Mouse (Mus musculus): ENCODE measurements at regions not wholly inside any gene's neighbourhood (a gene's known extent, or its start where the extent isn't known, plus 50 kb on each side); places are given as distances from the start of the nearest gene placed in this dataset.
A peak's percentile ranks its signal among the peaks of the same experiment; 100 is the strongest.

GRCm38 (mm10) chr7:72609791-72610190 is 303.4 kb upstream of the Mctp2 start:
- H3K9me3 ChIP-seq, result no peaks in the 10 kb centered on the region
- H3K27me3 ChIP-seq (replicated peaks), result no peaks in the 10 kb centered on the region
- H3K36me3 ChIP-seq, result no peaks in the 10 kb centered on the region
- no peak overlapping the region for H3K9ac ChIP-seq
- H3K4me1 ChIP-seq (replicated peaks), result no peaks in the 10 kb centered on the region
- 79% methylated on average over 3 of the region's 3 CpGs for WGBS
- no peak overlapping the region for H3K4me3 ChIP-seq (replicated peaks)
- ATAC-seq, result no peak
- H3K4me2 ChIP-seq (replicated peaks), result no peak overlapping the region
- no peak overlapping the region for H3K27ac ChIP-seq

GRCm38 (mm10) chr7:72615232-72615631 is 308.8 kb upstream of the Mctp2 start:
- no peak overlapping the region for H3K27ac ChIP-seq
- no peaks in the 10 kb centered on the region for H3K9me3 ChIP-seq
- H3K36me3 ChIP-seq, result no peaks in the 10 kb centered on the region
- no peaks in the 10 kb centered on the region for H3K4me1 ChIP-seq (replicated peaks)
- H3K4me3 ChIP-seq (replicated peaks), result no peak overlapping the region
- no peak overlapping the region for H3K4me2 ChIP-seq (replicated peaks)
- no peaks in the 10 kb centered on the region for H3K27me3 ChIP-seq (replicated peaks)
- whole genome bisulfite sequencing, result 79% methylated on average over 4 of the region's 4 CpGs
- no peak for ATAC-seq
- H3K9ac ChIP-seq, result no peak overlapping the region

- ATAC-seq, result no peak
- no peak overlapping the region for H3K9ac ChIP-seq
- H3K4me2 ChIP-seq (replicated peaks), result no peak overlapping the region
- H3K36me3 ChIP-seq, result no peaks in the 10 kb centered on the region
- no peak overlapping the region for H3K4me3 ChIP-seq (replicated peaks)
- no peak overlapping the region for H3K27ac ChIP-seq
- WGBS, result 84% methylated on average over 4 of the region's 4 CpGs
- H3K4me1 ChIP-seq (replicated peaks), result no peaks in the 10 kb centered on the region
- H3K27me3 ChIP-seq (replicated peaks), result no peaks in the 10 kb centered on the region
- no peaks in the 10 kb centered on the region for H3K9me3 ChIP-seq
These were observed 321.0 kb upstream of the Mctp2 start for GRCm38 (mm10) chr7:72627369-72627768.

GRCm38 (mm10) chr7:72639566-72639965 is 333.2 kb upstream of the Mctp2 start:
- no peak for ATAC-seq
- Histone ChIP-seq H3K9ac (no peak overlapping the region), H3K27ac (no peak overlapping the region), H3K9me3 (no peaks in the 10 kb centered on the region), H3K4me3 (replicated peaks) (no peak overlapping the region), H3K4me1 (replicated peaks) (no peaks in the 10 kb centered on the region), H3K4me2 (replicated peaks) (no peak overlapping the region), H3K36me3 (no peaks in the 10 kb centered on the region), H3K27me3 (replicated peaks) (no peaks in the 10 kb centered on the region)
- 82% methylated on average over 2 of the region's 2 CpGs for WGBS

GRCm38 (mm10) chr7:72675018-72675417 is 368.6 kb upstream of the Mctp2 start:
- no peaks in the 10 kb centered on the region for H3K4me1 ChIP-seq (replicated peaks)
- H3K9ac ChIP-seq, result no peak overlapping the region
- WGBS, result 49% methylated on average over 6 of the region's 6 CpGs
- no peak overlapping the region for H3K4me3 ChIP-seq (replicated peaks)
- no peak for ATAC-seq
- no peaks in the 10 kb centered on the region for H3K36me3 ChIP-seq
- no peaks in the 10 kb centered on the region for H3K27me3 ChIP-seq (replicated peaks)
- H3K27ac ChIP-seq, result no peak overlapping the region
- H3K4me2 ChIP-seq (replicated peaks), result no peak overlapping the region
- no peaks in the 10 kb centered on the region for H3K9me3 ChIP-seq

- no peak for ATAC-seq
- WGBS, result 39% methylated on average over 2 of the region's 2 CpGs
- H3K27me3 ChIP-seq (replicated peaks), result no peaks in the 10 kb centered on the region
These were observed 379.4 kb upstream of the Mctp2 start for GRCm38 (mm10) chr7:72685803-72686202.

GRCm38 (mm10) chr7:72687356-72687755 is 380.9 kb upstream of the Mctp2 start:
- H3K4me2 ChIP-seq (replicated peaks), result no peak overlapping the region
- H3K27me3 ChIP-seq (replicated peaks), result no peaks in the 10 kb centered on the region
- ATAC-seq, result no peak
- H3K9me3 ChIP-seq, result no peaks in the 10 kb centered on the region
- no peak overlapping the region for H3K4me3 ChIP-seq (replicated peaks)
- no peak overlapping the region for H3K27ac ChIP-seq
- H3K4me1 ChIP-seq (replicated peaks), result no peaks in the 10 kb centered on the region
- no peaks in the 10 kb centered on the region for H3K36me3 ChIP-seq
- 34% methylated on average over 4 of the region's 4 CpGs for WGBS
- H3K9ac ChIP-seq, result no peak overlapping the region

More at GRCm38 (mm10) chr7:72685803-72686202, 379.4 kb upstream of the Mctp2 start:
- no peaks in the 10 kb centered on the region for H3K9me3 ChIP-seq
- no peak overlapping the region for H3K9ac ChIP-seq
- H3K4me2 ChIP-seq (replicated peaks), result no peak overlapping the region
- H3K4me3 ChIP-seq (replicated peaks), result no peak overlapping the region
- no peaks in the 10 kb centered on the region for H3K4me1 ChIP-seq (replicated peaks)
- no peak overlapping the region for H3K27ac ChIP-seq
- H3K36me3 ChIP-seq, result no peaks in the 10 kb centered on the region

GRCm38 (mm10) chr7:72691396-72691795 is 385.0 kb upstream of the Mctp2 start:
- Histone ChIP-seq H3K4me2 (replicated peaks) (no peak overlapping the region), H3K27ac (no peak overlapping the region), H3K27me3 (replicated peaks) (no peaks in the 10 kb centered on the region), H3K4me1 (replicated peaks) (no peaks in the 10 kb centered on the region), H3K36me3 (no peaks in the 10 kb centered on the region), H3K4me3 (replicated peaks) (no peak overlapping the region), H3K9ac (no peak overlapping the region), H3K9me3 (no peaks in the 10 kb centered on the region)
- no peak for ATAC-seq
- 90% methylated on average over 3 of the region's 3 CpGs for WGBS

GRCm38 (mm10) chr7:72691859-72692258 is 385.5 kb upstream of the Mctp2 start:
- H3K4me3 ChIP-seq (replicated peaks), result no peak overlapping the region
- H3K4me2 ChIP-seq (replicated peaks), result no peak overlapping the region
- no peaks in the 10 kb centered on the region for H3K9me3 ChIP-seq
- H3K27me3 ChIP-seq (replicated peaks), result no peaks in the 10 kb centered on the region
- H3K9ac ChIP-seq, result no peak overlapping the region
- ATAC-seq, result no peak
- no peaks in the 10 kb centered on the region for H3K36me3 ChIP-seq
- H3K4me1 ChIP-seq (replicated peaks), result no peaks in the 10 kb centered on the region
- WGBS, result 74% methylated on average over 9 of the region's 9 CpGs
- no peak overlapping the region for H3K27ac ChIP-seq

- 74% methylated on average over 3 of the region's 3 CpGs for WGBS
- Histone ChIP-seq H3K27me3 (replicated peaks) (no peaks in the 10 kb centered on the region), H3K9ac (no peak overlapping the region), H3K4me1 (replicated peaks) (no peaks in the 10 kb centered on the region), H3K4me2 (replicated peaks) (no peak overlapping the region), H3K4me3 (replicated peaks) (no peak overlapping the region), H3K9me3 (no peaks in the 10 kb centered on the region), H3K36me3 (no peaks in the 10 kb centered on the region), H3K27ac (no peak overlapping the region)
- ATAC-seq, result no peak
These were observed 390.3 kb upstream of the Mctp2 start for GRCm38 (mm10) chr7:72696736-72697135.

GRCm38 (mm10) chr7:72703652-72704341 is 397.4 kb upstream of the Mctp2 start:
- H3K4me2 ChIP-seq (replicated peaks), result no peak overlapping the region
- H3K9ac ChIP-seq, result no peak overlapping the region
- H3K27me3 ChIP-seq (replicated peaks), result no peaks in the 10 kb centered on the region
- H3K4me1 ChIP-seq (replicated peaks), result no peaks in the 10 kb centered on the region
- 62% methylated on average over 5 of the region's 5 CpGs for WGBS
- no peak overlapping the region for H3K4me3 ChIP-seq (replicated peaks)
- no peak for ATAC-seq
- no peaks in the 10 kb centered on the region for H3K9me3 ChIP-seq
- H3K27ac ChIP-seq, result no peak overlapping the region
- H3K36me3 ChIP-seq, result no peaks in the 10 kb centered on the region

- Histone ChIP-seq H3K4me2 (replicated peaks) (no peak overlapping the region), H3K9me3 (no peaks in the 10 kb centered on the region), H3K9ac (no peak overlapping the region), H3K27me3 (replicated peaks) (no peaks in the 10 kb centered on the region), H3K4me1 (replicated peaks) (peaks cover 4% of the 10 kb centered on the region; the same call in 1 of the 2 replicates), H3K27ac (no peak overlapping the region), H3K36me3 (no peaks in the 10 kb centered on the region), H3K4me3 (replicated peaks) (no peak overlapping the region)
- 0 out of 2 replicates have a peak, but pooled peaks have one; percentile 49 for ATAC-seq
- WGBS, result 28% methylated on average over 8 of the region's 8 CpGs
These were observed 405.1 kb upstream of the Mctp2 start for GRCm38 (mm10) chr7:72711193-72712131.
